Mouse (Mus musculus) retina, embryonic 14.5 days (tissue): ENCODE data around the gene Map3k4.

Source experiments
- DNase-seq: peaks from one replicate; pipeline ENCODE4 v3.0.0-alpha.2; 2015; ENCODE audit warnings: low spot score

The Map3k4 gene

DNA sequence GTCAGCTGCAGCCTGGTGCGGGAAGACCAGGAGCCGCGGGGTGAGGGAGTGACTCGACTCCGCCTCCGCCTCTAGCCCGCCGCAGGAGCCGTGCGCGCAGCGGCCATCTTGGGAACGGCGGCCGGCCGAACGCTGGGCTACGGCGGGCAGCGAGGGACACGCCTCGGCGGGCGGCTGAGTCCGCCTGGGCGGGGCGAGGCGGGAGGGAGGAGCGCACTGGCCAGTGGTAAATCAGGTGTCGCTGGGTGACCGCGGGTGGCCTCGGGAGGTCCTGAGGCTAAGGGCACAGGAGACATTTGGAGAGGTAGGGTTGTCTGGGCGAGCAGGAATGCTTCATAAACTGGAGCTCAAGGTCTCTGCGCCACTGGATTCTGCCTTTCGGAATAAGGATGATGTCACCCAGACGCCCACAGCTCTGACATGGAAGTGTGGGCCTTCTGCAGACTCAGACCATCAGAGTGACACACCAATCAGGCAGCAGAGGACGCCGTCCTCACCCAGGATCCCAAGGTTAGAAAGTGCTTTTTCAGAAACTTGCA lies at the start of gene Map3k4:
Map3k4 (minus strand) TSS at position 134 of the 539 bp plus-strand sequence.
- DNase-seq, result peak; percentile 94

DNA sequence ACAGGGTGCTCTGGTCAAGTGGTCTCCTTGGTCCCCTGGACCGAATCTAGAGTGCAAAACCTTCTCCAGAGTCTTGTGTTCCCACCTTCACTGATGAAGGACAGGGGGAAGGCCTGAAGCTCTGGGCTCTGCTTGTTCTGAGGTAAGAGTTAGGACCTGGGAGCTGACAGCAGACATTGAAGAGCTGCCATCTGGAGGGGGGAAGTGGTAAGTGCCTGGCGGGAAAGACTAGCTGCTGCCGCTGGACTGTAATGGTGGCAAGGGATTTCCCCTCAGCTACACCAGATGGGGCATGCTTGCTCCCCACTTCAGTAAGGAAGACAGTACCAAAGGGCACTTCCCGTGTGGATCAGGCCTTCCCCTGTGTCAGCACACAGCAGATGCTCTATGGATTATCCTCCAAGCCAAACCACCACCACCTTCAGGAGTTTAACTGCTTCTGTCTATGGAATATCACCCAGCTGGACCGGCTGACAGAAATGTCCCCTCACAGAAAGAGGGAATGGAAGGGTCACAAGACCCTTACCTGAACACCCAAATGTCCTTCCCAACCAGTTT lies 48.9 kb upstream of the Map3k4 start:
- DNase-seq, result peak; percentile 73

DNA sequence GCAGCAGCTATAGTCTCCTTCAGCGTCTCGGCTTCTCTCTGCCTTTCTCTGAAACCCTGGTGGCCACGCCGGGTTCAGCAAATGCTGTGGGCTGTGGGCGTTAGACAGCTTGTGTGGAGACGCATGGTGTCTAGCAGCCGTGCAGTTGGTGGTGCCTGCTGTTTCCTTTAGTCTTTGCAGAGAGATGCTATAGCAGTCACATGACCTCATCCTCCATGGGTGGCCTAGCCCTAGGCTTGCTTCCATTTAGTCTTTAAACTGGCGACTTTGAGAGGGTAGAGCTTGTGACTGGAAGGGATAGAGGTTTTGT lies 45.8 kb upstream of the Map3k4 start:
- no peak for DNase-seq

DNA sequence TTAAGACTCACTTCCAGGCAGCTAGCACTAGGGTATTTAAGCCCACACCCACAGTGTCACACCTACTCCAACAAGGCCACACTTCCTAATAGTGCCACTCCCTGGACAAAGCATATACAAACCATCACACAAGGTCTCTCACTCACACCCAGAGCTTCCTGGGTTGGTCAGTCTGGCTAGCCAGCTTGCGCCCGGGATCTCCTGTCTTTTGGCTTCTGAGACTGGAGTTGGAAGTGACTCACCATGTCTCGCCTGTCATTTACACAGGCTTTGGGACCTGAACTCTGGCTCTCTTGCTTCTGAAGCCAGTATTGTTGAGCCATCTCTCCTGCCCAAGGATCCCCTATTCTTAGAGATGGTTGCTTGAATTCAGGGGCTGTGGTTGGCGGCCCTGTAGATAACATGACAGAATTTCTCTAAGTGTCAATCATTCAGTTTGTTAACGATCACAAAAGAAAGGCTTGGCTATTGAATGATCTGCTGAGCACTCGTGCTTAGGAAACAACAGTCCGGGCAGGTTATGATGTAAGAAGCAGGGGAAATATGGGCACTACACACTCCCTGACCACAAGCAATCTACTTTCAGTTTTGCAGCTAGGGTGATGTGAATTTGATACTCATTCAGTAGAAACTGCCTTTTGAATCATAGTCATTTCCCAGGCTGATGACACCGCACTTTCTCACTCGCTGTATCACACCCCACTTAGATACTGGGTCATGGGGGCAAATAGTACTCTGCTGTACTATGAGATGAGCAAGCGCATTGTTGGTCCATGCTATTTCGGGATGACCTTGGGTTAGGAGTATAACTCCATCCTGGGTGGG lies 45.2 kb upstream of the Map3k4 start:
- DNase-seq, result no peak

DNA sequence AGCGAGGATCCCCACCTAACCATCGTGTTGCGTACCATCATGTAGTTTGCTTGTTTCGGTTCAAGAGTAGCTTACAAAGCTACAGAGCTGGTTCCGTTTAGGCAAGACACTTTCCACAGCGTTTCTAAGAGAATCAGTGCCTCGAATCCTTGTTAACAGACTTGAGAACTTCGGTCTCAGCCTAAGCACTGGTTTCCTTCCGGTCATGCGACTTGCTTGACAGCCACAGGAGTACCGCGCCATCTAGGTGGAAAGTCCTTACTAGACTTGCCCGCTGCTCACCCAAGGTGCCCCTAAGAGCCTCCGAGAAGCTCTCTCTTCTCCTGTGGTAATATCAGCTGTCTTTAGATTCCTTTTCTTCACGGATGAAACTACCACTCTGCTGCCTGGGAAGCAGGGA lies 41.3 kb upstream of the Map3k4 start:
- no peak for DNase-seq

DNA sequence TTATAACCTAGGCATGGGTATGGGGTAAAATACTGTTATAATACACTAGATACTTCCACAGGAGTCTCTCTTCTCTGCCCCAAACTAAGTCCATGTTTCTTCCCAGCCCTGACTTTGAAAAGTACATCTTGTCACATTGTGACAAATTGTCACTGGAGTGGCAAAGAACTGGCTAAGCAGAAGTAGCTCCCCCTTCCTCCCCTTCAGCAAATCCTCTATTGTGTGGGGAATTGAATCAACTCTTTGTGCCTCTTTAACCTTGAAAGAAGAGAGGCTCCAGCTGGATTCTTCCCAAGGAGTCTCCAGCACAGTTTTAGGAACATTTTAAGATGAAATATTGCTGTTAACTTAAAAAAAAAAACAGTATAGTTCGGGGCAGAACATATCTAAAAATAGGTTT lies 34.2 kb upstream of the Map3k4 start:
- no peak for DNase-seq

DNA sequence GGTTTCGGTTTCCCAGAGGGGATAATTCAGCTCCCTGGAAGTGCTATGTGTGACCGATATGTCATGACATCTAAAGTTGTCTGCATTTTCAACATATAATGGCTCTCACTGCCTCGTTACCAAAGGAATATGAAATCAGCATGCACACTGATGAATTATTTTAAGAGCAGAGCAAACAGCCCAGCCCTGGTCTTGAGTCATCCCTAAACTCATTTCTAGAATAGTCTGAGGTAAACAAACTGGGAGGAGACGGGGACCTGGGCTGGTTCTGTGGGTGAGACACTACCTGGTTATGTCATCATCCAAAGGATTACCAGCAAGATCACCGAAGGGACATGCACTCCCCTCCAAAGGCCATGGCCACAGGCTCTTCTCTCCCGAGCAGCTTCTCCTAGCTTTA lies 33.0 kb upstream of the Map3k4 start:
- no peak for DNase-seq

DNA sequence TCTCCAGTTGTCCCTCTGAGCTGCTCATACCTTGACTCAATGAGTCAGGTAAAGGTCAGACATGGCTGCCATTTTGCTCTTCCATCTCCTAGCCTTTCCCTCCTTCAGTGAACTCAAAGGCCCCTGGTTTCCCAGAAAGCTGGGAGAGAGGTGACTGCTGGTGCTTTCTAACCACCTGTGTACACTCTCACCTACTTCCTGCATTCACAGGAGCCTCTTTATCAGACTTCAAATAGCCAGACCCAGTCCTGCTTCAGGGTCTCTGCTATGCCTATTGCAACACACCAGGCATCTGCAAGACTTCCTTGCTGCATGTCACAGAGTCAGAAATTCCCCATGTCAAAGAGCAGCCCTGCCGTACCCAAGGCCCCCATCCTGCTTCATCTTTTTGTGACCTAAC lies 28.9 kb upstream of the Map3k4 start:
- no peak for DNase-seq

DNA sequence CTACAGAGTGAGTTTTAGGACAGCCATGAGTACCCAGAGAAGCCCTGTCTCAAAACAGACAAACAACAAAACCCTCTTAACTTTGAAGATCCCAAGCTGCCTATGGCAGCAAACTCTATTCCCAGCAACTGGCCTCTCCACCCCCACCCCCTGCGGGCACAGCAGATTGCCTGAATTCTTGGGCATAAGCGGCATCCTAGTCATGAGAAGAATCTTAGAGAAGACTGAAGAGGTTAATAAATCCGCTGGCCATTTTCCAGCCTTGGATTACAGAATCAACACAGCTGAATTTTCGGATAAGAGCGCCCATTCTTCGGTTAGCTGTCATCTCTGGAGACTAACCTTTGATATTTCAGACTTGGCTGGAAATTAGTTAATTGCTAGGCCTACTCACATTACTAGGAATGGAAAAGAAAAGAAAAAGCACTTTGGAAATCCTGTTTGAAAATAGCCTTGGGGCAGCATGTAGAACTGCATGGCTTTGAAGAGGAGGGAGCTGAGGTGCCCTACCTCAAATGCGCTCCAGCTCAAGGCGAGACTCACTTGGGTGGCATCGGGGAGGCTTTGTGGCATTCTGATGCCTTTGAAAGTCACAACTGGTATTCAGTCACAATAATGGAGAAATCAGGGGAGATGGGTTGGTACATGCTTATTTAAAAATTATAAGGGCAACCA lies 25.2 kb upstream of the Map3k4 start:
- no peak for DNase-seq

DNA sequence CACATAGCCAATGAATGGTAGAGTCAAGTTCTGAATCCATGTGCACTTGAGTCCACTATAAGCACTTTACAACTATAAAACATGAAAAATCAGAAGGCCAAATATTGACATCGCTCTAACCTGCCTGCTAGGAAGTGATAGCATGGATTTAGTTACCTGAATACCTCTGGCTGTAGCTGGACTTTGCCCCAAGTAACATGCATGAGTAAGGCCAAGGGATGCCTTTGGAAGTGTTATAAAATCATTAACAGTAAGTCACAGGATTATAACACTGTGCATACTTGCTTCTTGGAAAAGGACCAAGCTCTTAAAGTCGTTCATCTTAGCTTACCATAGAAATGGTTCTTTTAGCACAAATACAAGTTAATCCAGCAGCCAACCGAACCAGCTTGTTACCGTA lies 18.6 kb upstream of the Map3k4 start:
- no peak for DNase-seq

DNA sequence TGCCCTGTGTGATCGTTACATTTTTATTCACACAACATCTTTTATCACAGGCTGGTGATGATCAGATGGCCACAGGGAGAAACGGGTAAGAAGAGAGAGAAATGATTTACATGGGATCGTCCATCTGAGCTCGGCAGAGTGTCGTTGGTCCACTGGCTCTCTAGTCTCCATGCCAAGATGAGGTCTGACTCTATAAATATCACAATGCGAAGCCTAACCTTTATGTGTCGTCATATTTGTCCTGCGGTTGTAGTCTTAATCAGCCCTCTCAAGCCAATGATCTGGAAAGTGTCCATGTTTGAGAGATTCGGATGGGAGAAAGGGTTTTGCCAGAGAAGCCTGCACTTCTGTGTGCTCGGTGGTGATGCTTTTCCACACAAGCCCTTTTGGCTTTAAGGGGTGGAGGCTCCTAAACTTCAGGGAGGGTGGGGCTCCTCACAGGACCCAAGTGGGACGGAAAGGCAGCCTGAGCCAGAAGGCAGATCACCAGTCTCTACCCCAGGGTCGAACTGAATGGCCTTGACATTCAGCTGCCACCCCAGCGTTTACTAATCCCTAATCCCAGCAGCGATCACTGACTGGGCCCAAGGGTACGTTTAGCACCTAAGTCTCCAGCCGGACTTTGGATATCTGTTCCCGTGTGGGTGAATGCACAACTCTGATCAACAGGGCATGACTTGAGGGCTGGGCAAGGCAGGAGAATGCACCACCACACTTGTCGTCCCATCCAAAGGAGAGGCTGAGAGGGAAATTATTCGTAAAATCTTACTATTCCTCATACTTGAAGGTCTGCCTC lies 17.7 kb upstream of the Map3k4 start:
- no peak for DNase-seq

DNA sequence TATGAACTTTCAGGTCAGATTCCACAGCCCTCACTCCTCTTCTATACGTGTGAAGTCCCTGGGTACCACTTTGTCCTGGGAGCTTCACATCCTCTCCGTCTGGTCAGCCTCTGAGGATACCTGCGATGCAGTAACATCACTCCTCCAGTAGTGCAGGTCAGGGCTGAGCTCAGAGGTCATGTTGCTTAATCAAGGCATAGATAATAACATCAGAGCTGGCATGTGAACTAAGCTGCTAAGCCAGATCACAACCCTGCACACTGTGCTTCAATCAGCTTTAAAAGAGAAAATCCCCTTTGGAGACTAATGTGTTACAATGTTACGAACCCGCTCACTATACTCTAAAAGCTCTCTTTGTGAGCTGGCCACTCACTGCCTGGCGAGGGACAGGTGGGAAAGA lies 16.5 kb upstream of the Map3k4 start:
- DNase-seq, result peak; percentile 25

DNA sequence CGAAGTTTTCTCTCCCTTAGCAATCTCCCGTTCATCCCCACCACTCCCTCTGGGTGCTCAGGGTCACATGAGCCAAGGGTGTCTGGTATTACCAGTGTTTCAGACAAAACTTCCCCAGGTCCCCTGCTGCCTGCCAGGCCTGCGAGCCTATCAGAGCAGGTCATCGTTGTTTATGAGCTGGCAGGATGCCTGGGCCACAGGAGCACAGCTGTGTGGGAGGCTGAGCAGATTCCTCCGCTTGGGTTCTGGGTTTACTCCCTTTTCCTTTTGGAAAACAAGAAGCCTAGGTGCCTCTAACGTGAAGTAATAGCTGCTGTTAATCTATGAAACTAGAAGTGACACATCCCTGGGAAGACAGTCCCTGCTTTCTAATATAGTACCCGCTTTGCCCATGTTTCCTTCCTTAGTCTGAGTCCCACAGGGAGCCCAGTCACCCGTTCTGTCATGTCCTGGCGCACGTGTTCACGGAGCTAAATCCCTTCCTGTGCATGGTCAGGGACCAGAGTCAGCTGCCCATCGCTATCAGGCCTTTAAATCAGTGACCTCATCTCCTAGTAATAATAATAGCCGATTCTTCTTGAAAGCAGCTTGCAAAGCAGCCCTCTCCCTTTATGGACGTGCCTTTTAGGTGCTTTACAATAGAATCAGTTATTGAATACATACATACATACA lies 9.4 kb upstream of the Map3k4 start:
- no peak for DNase-seq

DNA sequence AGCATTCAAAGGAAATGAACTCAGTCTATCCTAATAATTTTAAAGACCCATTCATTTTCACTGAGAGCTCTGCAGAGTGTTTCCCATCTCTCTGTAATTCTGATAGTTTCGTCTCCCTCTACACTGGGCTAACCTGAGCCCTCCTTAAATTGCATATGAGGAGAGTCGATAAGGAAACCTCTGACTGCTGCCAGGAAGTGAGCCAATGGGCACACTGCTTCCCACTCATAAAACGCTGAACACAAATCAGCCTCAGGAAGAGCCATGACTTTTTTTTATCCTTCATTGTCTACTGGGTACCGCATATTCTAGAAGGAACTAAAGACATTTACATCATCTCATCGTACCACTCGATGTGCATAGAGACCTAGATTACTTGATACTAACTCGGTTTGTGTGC lies 1.2 kb upstream of the Map3k4 start:
- no peak for DNase-seq

DNA sequence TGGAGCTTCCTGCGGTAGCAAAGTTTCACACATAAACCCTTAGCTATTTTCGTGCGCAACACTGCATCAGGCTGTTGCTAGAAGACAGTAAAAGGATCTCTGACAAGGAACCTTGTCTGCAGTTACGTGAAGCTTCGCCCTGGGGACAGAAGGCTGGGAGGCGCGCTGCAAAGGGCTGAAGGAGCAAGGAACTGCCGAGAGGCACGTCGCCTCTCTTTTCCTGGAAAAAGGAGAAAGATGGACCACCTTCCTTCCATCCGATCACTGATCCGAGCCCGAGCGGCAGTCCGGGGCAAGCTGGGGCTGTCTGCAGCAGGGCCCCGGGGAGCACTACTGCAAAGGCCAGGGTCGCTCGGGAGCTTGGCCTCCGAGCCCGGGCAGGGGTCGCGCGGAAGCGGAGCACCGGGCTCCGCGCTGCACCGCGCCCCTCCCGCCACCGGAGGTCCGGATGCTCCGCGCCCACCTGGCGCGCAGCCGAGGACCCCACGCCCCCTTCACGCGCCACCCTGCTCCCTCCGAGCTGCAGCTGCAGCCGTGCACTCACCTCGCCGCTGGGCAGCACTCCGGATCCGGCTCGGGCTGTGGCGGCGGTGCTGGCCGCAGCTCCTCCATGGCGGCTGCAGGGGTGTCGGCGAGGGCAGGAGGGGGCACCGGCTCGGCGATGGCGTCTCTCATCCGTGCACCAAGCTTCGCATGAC lies 493 bp downstream of the Map3k4 start:
- no peak for DNase-seq

DNA sequence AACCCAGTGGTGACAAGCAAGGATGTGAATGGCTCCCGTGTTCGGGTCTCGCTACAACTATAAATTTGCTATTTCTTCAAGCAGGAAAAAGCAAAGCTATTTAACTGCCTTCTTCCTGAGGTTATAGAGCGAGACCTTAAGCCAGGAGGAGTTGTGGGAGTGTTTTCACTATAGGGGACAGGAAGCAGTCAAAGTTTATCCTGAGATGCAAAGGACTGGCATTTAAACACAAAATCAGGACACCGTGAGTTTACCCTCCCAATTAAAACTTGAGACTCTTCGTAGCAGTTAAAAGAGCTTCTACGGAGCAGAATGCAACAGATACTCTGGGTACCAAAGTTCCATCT lies 1.0 kb downstream of the Map3k4 start:
- no peak for DNase-seq

DNA sequence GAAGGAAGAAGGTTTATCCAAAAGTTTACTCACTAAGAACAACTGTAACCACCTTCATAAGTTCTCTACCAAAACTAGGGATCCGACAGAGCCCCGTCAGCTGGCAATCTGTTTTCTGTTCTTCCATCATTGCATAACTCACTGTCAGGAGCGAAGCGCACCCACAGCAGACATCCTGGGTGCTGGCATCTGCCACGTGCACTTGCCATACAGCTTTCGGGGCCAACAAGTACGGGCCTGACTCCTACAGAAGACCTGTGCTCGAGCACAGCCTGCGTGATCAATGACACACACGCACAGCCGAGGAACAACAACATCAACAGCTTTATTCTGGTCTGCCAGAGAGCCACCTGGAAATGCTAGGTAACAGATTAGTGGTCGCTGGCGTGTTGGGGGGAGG lies 2.3 kb downstream of the Map3k4 start:
- no peak for DNase-seq

DNA sequence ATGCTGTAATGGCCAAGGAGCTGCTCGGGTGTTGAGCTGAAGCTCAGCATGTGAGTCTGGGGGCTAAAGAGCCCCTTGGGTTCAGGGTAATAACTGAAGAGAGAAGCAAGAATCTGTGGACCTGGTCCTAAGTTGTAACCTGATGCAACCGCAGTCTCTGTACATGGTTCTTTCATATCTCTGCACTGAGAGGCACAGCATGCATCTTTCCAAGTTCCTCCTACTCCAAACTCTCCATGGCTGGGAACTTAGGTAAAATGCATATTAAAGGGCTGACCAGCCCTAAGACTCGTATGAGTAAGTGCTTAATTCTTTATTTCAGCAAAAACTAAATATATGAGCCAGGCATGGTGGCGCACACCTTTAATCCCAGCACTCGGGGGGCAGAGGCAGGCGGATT lies 6.3 kb downstream of the Map3k4 start:
- no peak for DNase-seq

DNA sequence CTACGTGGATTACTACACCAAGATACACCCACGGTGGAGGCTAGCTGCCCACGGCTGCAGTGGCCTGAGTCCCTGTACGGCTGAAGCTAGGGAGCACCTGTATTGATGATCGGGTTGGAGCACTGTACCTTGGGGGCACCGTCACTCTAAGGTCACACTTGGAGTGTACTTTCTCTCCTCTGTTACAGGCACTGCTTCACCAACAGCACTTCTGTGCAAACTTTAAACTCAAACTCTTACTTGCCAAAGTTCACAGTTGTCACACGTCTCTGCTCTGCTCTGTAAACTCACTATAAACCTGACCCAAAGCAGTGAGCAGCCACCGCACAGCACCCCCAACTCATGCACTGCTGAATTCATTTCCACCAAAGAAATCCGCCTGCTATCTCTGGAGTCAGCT lies 9.1 kb downstream of the Map3k4 start:
- DNase-seq, result no peak

DNA sequence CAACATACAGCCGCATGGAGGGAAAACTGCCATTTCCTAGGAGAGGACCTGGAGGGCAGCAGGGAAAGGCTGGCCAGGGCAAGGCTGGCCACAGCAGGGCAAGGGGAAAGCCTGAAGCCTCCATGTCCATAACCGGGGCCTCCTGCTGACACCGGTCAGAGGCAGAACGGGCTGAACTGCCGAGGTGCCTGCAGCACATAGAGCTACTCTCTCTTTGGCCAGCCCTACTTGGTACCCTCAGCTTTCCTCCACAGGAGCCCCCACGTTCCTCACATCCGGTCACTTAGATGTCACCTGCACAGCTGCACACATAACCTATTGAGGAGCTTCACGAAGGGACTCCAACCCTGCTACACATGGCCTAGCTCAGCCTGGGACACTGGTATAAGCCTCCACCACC lies 9.5 kb downstream of the Map3k4 start:
- DNase-seq, result no peak
